Mouse (Mus musculus) testis, postnatal 10 days (tissue): Measurements from ENCODE around the gene Dst.

Experiments
- DNase-seq: peaks from one replicate; pipeline ENCODE4 v3.0.0; 2021; ENCODE audit warnings: low spot score

The Dst gene

DNA sequence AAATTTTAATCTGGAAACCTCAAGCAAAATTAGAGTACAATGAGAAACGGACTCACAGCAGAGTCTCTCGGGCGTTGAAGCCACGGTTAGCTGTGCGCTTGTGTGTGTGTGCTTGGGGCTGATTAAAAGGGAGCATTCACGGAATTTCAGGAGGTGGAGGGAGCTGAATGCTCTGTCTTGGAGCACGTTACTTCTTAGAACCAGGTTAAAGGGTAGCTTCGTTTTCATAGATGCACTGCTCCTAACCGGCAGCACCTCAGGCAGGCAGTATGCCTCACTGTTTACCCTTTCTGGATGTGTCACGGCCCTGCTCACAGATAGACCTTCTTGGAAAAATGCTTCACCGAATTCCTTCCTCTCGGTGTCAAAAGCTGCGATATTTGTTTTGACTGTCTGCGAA is 329.2 kb downstream of the Dst start:
- DNase-seq, result no peak

DNA sequence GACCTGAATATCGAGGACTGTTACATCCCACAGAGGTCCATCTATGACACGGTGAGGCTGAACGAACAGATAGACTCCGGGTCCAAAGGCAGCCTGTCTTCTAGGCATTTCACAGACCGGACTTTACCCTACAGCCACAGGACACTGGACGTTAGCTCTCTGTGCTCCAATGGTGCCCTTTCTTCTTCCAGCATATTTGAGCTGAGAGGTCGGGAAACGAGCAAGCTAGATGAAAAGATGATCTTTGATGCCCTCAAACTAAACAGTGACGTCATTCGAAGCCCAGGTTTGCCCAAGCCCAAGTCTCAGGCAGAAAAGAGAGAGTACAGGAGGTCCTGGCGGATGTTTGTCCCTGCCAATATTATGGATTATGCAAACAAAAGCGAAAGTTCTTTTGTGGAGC is 329.7 kb downstream of the Dst start:
- DNase-seq, result no peak

DNA sequence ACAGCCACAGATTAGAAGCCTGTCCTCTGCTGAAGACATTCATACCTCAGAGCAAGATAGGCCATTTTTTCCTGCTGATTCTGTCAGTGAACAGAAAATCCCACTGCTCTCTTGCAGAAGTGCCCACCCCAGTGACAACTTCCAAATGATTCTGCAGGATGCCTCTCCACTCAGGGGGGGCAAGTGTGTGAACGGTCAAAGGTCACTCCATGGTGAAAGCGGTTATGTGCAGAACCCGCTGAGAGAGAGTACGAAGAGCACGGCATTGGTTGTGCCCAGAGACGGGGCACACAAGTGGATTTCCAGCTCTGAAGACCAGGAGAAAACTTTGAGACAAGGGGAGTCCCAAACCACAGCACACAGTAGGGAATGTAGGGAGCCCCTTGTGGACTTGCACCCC is 330.2 kb downstream of the Dst start:
- DNase-seq, result no peak

DNA sequence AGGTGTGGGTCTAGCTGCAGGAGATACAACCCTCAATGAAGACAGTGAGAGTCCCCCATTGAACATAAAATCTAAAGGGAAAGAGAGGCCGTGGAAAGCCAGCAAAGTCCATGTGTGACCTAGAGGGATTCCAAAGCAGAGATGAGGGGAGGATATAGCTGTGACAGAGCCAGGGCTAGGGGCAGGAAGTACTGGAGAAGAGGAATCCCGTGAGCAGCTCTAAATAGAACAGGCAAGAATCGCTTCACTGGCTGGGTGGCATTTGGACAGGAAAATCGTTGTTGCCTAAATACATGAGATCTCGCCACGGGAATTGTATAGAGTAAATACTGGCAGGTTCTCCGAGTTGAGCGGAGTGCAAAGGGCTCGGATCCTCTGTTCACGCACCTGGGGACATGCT is 336.7 kb downstream of the Dst start:
- no peak for DNase-seq

DNA sequence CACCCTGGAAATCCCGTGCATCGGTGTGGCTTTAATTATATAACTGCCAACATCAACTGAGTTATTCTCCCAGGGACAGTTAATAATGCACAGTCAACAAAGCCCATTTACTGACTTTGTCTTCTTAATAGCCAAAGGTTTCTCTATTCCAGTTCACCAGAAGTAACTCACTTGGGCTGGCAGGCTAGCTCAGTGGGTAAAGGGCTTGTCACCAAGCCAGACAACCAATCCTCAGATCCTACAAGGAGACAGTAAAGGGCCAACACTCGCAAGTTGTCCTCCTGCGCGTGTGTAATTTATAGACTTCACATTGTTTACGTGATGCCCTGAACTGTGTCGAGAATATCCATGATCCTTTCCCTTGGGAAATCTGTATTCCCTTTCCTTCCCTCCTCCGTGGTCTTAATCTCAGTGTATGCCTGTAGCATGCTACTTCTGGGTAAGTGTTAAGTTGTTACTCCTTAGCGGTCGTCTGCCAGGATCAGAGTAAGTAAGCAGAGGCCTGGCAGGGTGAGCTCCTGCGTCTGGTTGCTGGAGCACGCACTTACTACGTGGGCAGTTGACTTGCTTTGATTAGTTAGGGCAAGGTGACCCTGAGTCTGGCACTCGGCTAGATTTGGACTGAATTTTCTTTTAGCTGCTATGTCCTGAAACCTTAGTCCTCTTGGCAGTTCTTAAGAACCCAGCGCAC is 338.1 kb downstream of the Dst start:
- no peak for DNase-seq

DNA sequence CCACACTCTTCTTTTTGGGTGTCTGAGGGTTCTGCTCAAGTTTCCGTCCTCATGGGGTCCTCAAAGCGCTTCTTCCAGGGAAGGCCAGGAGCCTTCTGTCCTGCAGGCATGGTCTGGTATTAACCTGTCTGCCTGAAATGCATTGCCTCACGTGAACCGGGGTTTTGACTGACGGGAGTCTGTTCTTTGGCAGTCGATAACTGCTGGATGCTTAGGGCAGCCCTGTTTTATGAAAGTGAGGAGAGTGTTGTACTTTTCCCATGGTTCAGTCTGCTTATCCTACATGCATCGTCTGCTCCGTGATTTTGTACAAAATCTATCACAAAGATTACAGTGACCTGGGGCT is 338.6 kb downstream of the Dst start:
- DNase-seq, result no peak

DNA sequence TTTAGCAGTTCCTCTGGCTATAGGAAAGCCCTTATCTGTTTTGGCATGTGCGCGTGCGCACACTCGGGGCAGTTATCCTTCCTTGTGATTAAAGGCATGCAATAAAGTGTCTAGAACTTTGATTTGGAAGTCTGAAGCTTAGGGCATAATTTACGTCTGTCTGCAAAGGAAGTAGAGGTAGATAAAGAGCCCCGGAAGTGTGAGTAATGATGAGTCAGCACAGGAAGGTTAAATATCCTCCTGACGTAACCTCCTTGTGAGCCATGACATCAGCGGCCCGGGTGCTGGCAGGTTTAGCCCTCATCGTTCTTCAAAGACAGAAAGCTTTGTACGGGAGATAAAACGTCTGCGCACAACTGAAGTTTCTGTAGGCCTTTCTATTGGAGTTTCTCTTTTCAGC is 343.1 kb downstream of the Dst start:
- no peak for DNase-seq

DNA sequence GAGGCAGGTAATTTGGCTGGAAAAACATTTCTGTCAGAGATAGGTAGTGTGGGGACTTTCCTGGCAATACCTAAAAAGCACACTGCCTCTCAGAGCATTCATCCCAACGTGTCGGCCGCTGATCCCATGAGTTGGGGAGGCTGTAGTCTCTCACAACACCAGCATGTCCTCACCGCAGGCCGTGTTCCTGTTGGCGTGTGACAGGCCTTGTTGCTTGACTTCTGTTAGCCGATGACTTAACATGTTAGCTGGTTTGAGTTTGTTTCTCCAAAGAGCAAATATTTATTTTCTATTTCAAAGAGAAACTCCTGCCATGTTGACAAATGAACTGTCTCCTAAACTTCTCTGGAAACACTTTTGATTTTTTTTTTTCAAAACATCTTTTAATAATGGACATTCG is 344.2 kb downstream of the Dst start:
- no peak for DNase-seq

DNA sequence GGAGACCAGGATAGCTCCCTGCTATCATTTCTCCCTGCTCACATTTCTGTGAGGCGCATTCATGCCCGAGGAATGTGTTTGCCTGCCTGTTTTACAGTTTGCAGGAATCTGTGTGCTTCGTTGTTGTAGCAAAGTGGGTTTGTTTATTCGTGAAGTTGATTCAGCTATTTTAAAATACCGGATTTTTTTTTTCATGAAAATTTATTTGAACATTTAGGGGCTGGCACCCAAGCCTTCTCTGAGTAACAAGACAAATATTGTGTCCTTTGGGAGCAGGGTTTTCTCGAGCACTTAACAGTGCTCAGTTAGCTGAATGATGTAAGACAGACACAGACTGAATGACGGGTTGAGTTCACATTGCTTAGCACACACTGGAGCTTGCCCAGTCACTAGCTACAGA is 345.9 kb downstream of the Dst start:
- DNase-seq, result no peak

DNA sequence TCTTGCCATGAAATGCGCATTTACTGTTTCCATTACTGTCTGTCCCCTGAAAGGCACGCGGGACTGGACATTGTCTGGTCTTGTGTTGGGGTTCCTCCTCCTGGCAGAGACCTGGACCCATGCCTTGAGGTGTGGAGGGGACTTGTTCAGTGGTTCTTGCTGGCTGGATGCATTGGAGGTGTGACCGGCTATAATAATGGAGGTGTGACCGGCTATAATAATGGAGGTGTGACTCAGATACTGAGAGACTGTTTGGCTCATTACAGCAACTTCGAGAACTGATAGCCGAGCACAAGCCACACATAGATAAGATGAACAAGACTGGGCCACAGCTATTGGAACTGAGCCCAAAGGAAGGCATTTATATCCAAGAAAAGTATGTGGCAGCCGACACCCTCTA is 351.9 kb downstream of the Dst start:
- DNase-seq, result no peak

DNA sequence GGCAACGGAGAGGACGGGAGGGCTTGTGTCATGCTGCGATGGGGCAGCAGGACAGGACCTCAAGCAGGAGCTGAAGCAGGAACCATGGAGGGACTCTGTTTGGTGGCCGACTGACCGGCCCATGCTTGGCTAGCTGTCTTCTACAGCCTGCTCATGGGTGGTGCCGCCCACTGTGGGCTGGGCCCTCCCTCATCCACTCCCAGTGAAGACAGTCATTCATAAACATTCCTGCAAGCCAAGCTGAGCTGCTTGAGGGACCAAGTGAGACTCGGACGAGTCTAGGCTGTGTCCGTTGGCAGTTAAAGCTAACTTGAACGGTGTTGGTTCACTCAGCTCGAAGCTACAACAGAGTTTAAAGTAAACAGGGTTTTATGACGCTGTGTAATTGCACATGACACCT is 353.0 kb downstream of the Dst start:
- no peak for DNase-seq

DNA sequence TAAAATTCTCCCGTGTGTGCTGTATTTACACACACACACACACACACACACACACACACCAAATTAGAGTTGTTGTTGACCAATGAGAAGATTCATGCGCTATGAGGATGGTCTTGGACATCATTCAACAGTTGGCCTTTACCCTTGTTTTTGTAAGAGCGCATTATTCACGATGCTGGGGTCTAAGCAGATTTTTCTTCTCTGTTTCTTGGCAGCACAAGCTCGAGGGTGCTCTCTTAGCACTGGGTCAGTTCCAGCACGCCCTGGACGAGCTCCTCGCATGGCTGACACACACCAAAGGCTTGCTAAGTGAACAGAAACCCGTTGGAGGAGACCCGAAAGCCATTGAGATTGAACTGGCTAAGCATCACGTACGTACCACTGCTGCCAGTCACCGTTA is 360.5 kb downstream of the Dst start:
- DNase-seq, result no peak

DNA sequence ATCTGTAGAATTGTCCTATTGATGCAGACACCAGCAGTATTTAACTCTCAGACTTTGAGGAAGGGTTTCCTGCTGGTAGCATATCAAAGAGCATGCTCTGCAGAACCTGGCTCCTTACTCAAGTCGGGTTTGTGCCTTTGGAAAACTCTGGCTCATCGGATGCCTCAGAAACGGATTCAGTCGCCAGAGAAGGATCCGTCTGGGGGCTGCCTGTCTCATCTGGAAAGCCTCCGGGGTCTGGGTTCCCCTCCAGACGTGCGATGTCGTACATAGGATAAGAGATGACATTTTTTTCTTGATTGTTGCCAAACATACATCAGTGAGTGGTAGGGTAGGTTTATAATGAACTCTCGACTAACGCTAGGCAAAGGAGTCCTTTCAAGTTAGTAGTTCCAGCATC is 361.6 kb downstream of the Dst start:
- no peak for DNase-seq

DNA sequence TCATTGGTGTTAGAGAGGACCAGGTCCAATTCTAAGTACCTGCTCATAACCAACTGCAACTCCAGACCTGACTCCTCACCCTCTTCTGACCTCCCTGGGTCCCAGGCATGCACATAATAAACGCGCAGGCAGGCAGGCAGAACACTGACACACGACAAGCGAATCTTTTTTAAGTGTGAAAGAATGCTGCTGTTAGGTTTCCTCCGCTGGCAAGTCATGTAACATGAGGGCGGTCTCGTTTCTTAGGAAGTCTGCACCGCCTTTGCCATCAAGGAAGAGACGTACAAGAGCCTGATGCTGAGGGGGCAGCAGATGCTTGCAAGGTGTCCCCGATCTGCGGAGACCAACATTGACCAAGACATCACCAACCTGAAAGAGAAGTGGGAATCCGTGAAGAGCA is 365.9 kb downstream of the Dst start:
- DNase-seq, result no peak

DNA sequence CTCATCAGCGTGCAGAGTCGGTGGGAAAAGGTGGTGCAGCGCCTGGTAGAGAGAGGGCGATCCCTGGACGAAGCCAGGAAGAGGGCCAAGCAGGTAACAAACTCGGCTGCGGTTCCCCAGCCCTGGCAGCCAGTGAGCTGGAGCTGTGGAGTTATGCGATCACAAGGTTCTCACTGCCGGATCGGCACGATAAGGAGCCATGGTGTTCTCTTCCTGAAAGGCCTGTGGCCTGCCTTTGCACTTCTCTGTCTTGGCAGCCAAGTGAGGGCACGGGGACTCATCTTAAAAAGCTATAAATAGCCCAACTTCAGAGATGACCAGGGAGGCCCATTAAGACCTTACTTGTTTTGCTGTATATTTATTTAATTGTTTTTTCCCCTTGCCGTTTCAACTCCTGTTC is 367.8 kb downstream of the Dst start:
- DNase-seq, result no peak

DNA sequence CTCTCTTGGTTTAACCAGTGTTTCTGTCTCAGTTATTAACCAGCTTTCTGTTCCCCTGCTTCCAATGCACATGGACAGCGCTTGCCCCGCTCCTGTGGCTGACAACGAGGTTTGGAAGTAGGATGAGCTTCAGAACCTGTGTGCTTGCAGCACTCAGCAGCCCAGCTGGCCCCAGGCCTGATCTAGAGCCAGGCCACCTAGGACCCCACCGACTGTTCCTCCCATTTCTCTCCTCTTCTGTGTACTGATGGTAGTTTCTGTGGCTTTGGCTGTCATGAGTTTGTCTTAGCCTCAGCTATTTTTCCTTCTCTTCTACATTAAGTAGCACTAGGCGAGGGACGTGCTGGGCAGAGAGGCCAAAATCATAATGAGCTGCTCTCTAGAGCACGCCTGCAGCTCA is 368.7 kb downstream of the Dst start:
- DNase-seq, result no peak

DNA sequence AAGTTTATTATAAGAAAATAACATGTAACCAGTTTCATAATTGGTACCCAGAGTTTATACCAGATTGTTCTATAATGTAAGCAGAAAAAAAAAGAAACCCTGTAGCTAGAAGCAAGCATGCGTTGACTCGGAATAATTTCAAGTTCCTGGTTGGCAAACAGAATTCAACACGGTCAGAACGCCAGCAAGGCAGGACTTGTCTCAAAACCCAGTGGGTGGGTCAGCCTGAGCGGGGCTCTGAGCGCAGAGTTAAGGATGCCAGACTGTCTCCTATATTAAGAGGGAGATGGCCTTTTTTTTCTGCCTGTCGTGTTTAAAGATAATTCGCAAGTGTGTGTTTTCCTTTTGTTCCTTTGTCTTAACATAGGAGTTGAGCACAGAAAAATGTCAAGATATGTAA is 369.2 kb downstream of the Dst start:
- DNase-seq, result no peak

DNA sequence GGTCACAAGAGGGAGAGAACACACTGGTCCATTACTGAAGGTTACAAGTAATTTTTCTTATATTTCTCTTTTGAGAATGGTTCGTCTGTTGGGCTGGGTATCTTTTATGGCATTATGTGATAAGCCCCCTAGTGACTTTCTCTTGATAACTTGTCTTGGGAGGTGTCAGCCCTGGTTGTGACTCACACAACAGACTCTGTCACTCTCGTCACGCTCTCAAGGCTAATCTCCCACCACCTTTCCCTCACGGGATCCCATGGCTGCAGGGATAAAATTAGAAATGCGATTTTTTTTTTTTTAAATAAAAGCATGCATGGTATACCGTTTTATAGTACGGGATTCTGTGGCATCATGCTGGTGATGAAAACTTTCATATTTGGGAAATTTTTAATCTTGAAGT is 375.5 kb downstream of the Dst start:
- no peak for DNase-seq

DNA sequence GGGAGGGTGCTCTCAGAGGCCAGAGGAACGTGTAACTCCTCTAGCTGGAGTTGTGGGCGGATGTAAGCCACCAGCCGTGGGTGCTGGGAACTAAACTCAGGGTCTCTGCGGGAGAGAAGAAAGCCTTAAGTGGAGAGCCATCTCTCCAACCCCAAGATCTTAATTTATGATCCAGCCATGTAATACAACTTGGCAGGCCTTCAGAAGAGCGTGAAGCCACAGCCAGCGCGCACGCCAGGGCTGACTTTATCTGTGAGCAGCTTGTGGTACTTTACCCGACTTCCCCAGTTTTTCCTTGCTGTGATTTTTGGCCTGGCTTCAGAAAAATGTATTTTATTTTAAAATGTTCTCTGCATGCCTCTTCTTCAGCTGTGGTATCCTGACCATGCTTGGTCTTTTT is 377.0 kb downstream of the Dst start:
- DNase-seq, result no peak

DNA sequence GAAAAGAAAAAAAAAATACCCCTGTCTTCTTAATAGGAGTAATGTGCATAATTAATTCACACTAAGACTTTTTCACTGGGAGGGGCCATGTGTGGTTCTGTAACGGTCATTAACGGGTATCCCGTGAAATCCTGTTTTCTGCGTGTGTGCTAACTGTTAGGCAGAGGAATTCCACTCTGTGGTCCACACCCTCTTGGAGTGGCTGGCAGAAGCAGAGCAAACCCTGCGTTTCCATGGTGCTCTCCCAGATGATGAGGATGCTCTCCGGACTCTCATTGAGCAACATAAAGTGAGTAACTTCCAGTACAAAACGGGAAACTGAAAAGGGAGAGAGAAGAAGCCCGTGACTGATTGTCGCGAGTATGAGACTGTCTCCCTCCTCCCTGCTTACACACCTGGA is 379.7 kb downstream of the Dst start:
- DNase-seq, result no peak

DNA sequence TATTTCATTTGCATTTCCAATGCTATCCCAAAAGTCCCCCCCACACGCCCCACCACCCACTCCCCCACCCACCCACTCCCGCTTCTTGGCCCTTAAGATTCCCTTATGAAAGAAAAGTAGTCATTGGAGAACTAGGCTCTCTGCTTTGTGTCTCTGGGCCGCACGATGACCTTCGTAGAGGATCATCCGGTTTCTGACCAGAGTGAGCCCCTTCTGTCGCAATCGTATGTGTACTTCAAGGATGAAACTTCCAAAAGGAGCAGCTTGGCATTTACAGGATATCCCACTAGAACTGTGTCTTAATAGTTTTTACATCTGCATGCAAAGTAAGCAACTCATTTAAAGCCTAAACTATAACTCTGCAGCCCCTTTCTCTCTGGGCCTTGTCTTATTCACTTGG is 380.2 kb downstream of the Dst start:
- no peak for DNase-seq

DNA sequence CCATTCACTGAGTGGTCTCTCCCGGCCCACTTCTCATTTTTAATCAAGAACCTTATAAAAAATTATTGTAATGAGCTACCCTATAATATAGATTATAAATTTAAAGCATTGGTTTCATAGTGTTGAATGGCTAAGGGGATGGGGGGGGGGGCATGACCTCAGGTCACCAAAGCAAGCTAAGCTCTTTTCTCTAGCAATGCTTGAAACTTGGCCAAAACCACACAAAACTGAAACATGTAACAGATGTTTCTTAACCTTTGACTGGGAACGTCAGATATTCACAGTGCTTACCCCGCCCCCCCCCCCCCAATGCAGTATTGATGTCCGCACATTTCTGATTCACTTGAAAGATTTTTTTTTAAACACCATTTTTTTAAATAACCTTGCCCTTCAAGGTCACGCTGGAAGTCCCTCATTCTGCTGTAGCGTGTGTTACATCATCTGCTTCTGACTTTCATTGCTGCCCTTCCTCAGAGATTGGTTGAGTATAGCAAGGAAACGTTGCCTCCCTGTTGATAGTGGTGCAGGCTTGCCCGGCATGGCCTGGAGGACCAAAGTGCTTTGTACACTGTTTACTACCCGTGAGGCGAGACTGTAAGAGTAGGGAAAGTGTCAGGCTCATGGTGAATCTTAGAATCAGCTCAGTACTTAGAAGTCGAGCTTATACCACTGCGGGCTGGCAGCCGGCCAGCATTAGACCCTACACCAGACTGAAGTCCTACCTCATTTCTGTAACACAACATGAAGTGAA is 380.9 kb downstream of the Dst start:
- no peak for DNase-seq

DNA sequence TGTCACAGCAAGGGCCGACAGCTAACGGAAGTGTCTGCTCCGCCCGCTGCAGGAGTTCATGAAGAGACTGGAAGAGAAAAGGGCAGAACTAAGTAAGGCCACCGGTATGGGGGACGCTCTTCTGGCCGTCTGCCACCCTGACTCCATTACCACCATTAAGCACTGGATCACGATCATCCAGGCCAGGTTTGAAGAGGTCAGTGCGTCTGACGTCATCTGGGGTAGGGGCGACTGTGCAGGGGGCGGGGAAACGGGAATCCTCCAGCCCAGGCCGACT is 381.4 kb downstream of the Dst start:
- no peak for DNase-seq

DNA sequence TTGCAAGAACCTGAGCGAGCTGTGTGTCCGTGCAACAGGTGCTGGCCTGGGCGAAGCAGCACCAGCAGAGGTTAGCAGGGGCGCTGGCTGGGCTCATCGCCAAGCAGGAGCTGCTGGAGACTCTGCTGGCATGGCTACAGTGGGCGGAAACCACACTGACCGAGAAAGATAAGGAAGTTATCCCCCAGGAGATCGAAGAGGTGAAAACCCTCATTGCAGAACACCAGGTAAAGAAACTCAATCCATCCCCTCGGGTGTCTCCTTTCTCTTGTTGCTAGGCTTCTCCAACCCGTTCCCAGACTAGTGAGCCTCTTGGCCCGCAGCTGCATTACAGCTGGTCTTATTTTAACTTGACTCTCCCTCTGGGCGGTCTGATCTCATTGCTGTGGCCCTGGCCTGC is 382.3 kb downstream of the Dst start:
- DNase-seq, result peak; percentile 69

DNA sequence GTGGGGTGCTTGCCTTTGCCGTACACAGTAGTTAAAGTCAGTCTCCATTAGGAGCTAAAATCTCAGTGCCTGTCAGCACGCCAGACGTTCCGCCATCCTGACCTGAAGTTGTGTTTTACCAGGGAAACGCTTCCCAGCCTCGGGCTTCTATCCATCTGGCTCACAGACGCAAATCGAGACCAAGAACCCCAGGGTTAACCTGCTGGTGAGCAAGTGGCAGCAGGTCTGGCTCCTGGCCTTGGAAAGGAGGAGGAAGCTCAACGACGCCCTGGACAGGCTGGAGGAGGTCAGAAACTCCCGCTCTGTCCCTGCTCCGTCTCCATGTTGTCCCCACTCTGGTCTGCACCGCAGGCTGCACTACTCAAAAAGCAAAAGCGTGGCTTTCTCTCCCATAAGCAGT is 385.2 kb downstream of the Dst start:
- DNase-seq, result no peak
